Mouse (Mus musculus): ENCODE measurements around the gene Pakap. TPM values are rescaled to one million over a fixed set of nuclear protein-coding genes. Genes with fewer than 3 reads are reported as not detected.
A peak's percentile ranks its signal among the peaks of the same experiment; 100 is the strongest.

Gene Pakap
- 21.1 and 21.4 TPM in 2 replicates for polyA plus RNA-seq (2014; fragmentation: Nextera tagmentation; extraction: Ambion mirVana)

GRCm38 (mm10) chr4:57567666-57568206 lies at the start of gene Pakap:
TSS of gene Pakap (plus strand) at chr4:57568179.
- Histone ChIP-seq H3K4me1 (ENCODE audit: control insufficient read depth, insufficient read depth, low read length) (peaks cover 4% of the 10 kb centered on the region), H3K9ac (ENCODE audit: low read length) (peak within 1 kb of the TSS; percentile 50), H3K27ac (ENCODE audit: low read depth, low read length) (no peak within 1 kb of the TSS), H3K4me2 (peak within 1 kb of the TSS; percentile 86), H3K9me3 (ENCODE audit: control insufficient read depth, low read length) (no peaks in the 10 kb centered on the region), H3K36me3 (ENCODE audit: control insufficient read depth, insufficient read depth, low read length) (no peaks in the 10 kb centered on the region), H3K4me3 (ENCODE audit: low read depth, low read length) (peak within 1 kb of the TSS; percentile 47), H3K27me3 (ENCODE audit: control insufficient read depth, insufficient read depth, low read length) (0 out of 2 replicates have a peak, but pooled peaks cover 2% of the 10 kb centered on the region)
- ATAC-seq (ENCODE audit: low FRiP score) (peak; percentile 80), DNase-seq (ENCODE audit: low spot score, missing footprints) (peak; percentile 92)
- WGBS: under 1% methylated on average over 33 of the region's 51 CpGs

- DNase-seq (ENCODE audit: low spot score, missing footprints) (no peak), ATAC-seq (ENCODE audit: low FRiP score) (no peak)
- H3K9me3 ChIP-seq (ENCODE audit: control insufficient read depth, low read length): no peaks in the 10 kb centered on the region
- no peaks in the 10 kb centered on the region for H3K27me3 ChIP-seq (ENCODE audit: control insufficient read depth, insufficient read depth, low read length)
- no peak overlapping the region for H3K9ac ChIP-seq (ENCODE audit: low read length)
- 96% methylated on average over 15 of the region's 15 CpGs for WGBS
- H3K4me1 ChIP-seq (ENCODE audit: control insufficient read depth, insufficient read depth, low read length): no peaks in the 10 kb centered on the region
- no peak overlapping the region for H3K4me3 ChIP-seq (ENCODE audit: low read depth, low read length)
- no peaks in the 10 kb centered on the region for H3K36me3 ChIP-seq (ENCODE audit: control insufficient read depth, insufficient read depth, low read length)
- no peak overlapping the region for H3K27ac ChIP-seq (ENCODE audit: low read depth, low read length)
- no peak overlapping the region for H3K4me2 ChIP-seq
Measured at GRCm38 (mm10) chr4:57523456-57523855, 44.5 kb upstream of the Pakap start.

- H3K9me3 ChIP-seq (ENCODE audit: control insufficient read depth, low read length): no peaks in the 10 kb centered on the region
- no peaks in the 10 kb centered on the region for H3K36me3 ChIP-seq (ENCODE audit: control insufficient read depth, insufficient read depth, low read length)
- H3K9ac ChIP-seq (ENCODE audit: low read length): no peak overlapping the region
- no peak overlapping the region for H3K4me3 ChIP-seq (ENCODE audit: low read depth, low read length)
- peak; percentile 56 for DNase-seq (ENCODE audit: low spot score, missing footprints)
- H3K4me1 ChIP-seq (ENCODE audit: control insufficient read depth, insufficient read depth, low read length): no peaks in the 10 kb centered on the region
- 85% methylated on average over 3 of the region's 3 CpGs for WGBS
- no peak for ATAC-seq (ENCODE audit: low FRiP score)
- no peaks in the 10 kb centered on the region for H3K27me3 ChIP-seq (ENCODE audit: control insufficient read depth, insufficient read depth, low read length)
- no peak overlapping the region for H3K4me2 ChIP-seq
- H3K27ac ChIP-seq (ENCODE audit: low read depth, low read length): no peak overlapping the region
Measured at GRCm38 (mm10) chr4:57524461-57524860, 43.5 kb upstream of the Pakap start.

GRCm38 (mm10) chr4:57525221-57526011 lies 42.6 kb upstream of the Pakap start:
- H3K9me3 ChIP-seq (ENCODE audit: control insufficient read depth, low read length): no peaks in the 10 kb centered on the region
- H3K4me3 ChIP-seq (ENCODE audit: low read depth, low read length): no peak overlapping the region
- no peak overlapping the region for H3K4me2 ChIP-seq
- DNase-seq (ENCODE audit: low spot score, missing footprints): no peak
- ATAC-seq (ENCODE audit: low FRiP score): no peak
- H3K4me1 ChIP-seq (ENCODE audit: control insufficient read depth, insufficient read depth, low read length): no peaks in the 10 kb centered on the region
- H3K27ac ChIP-seq (ENCODE audit: low read depth, low read length): no peak overlapping the region
- H3K9ac ChIP-seq (ENCODE audit: low read length): no peak overlapping the region
- H3K36me3 ChIP-seq (ENCODE audit: control insufficient read depth, insufficient read depth, low read length): no peaks in the 10 kb centered on the region
- H3K27me3 ChIP-seq (ENCODE audit: control insufficient read depth, insufficient read depth, low read length): no peaks in the 10 kb centered on the region
- 87% methylated on average over 9 of the region's 9 CpGs for WGBS

- no peaks in the 10 kb centered on the region for H3K36me3 ChIP-seq (ENCODE audit: control insufficient read depth, insufficient read depth, low read length)
- no peak overlapping the region for H3K4me3 ChIP-seq (ENCODE audit: low read depth, low read length)
- DNase-seq (ENCODE audit: low spot score, missing footprints) (peak; percentile 57), ATAC-seq (ENCODE audit: low FRiP score) (no peak)
- H3K4me2 ChIP-seq: no peak overlapping the region
- no peaks in the 10 kb centered on the region for H3K9me3 ChIP-seq (ENCODE audit: control insufficient read depth, low read length)
- no peaks in the 10 kb centered on the region for H3K27me3 ChIP-seq (ENCODE audit: control insufficient read depth, insufficient read depth, low read length)
- no peaks in the 10 kb centered on the region for H3K4me1 ChIP-seq (ENCODE audit: control insufficient read depth, insufficient read depth, low read length)
- H3K9ac ChIP-seq (ENCODE audit: low read length): no peak overlapping the region
- no peak overlapping the region for H3K27ac ChIP-seq (ENCODE audit: low read depth, low read length)
Measured at GRCm38 (mm10) chr4:57528296-57528695, 39.7 kb upstream of the Pakap start.

- H3K4me1 ChIP-seq (ENCODE audit: control insufficient read depth, insufficient read depth, low read length): no peaks in the 10 kb centered on the region
Measured at GRCm38 (mm10) chr4:57533686-57534085, 34.3 kb upstream of the Pakap start.

GRCm38 (mm10) chr4:57534232-57534631 lies 33.7 kb upstream of the Pakap start:
- DNase-seq (ENCODE audit: low spot score, missing footprints) (peak; percentile 78), ATAC-seq (ENCODE audit: low FRiP score) (no peak)
- Histone ChIP-seq H3K4me1 (ENCODE audit: control insufficient read depth, insufficient read depth, low read length) (no peaks in the 10 kb centered on the region), H3K9ac (ENCODE audit: low read length) (no peak overlapping the region), H3K36me3 (ENCODE audit: control insufficient read depth, insufficient read depth, low read length) (no peaks in the 10 kb centered on the region), H3K27ac (ENCODE audit: low read depth, low read length) (no peak overlapping the region), H3K9me3 (ENCODE audit: control insufficient read depth, low read length) (no peaks in the 10 kb centered on the region), H3K4me3 (ENCODE audit: low read depth, low read length) (no peak overlapping the region), H3K27me3 (ENCODE audit: control insufficient read depth, insufficient read depth, low read length) (no peaks in the 10 kb centered on the region), H3K4me2 (no peak overlapping the region)
- 77% methylated on average over 6 of the region's 6 CpGs for WGBS

More at GRCm38 (mm10) chr4:57533686-57534085, 34.3 kb upstream of the Pakap start:
- no peak overlapping the region for H3K9ac ChIP-seq (ENCODE audit: low read length)
- 81% methylated on average over 6 of the region's 6 CpGs for WGBS
- no peaks in the 10 kb centered on the region for H3K27me3 ChIP-seq (ENCODE audit: control insufficient read depth, insufficient read depth, low read length)
- H3K27ac ChIP-seq (ENCODE audit: low read depth, low read length): no peak overlapping the region
- DNase-seq (ENCODE audit: low spot score, missing footprints): peak; percentile 54
- H3K4me3 ChIP-seq (ENCODE audit: low read depth, low read length): no peak overlapping the region
- no peaks in the 10 kb centered on the region for H3K36me3 ChIP-seq (ENCODE audit: control insufficient read depth, insufficient read depth, low read length)
- no peaks in the 10 kb centered on the region for H3K9me3 ChIP-seq (ENCODE audit: control insufficient read depth, low read length)
- H3K4me2 ChIP-seq: no peak overlapping the region
- ATAC-seq (ENCODE audit: low FRiP score): no peak

GRCm38 (mm10) chr4:57535087-57535486 lies 32.9 kb upstream of the Pakap start:
- Histone ChIP-seq H3K4me1 (ENCODE audit: control insufficient read depth, insufficient read depth, low read length) (no peaks in the 10 kb centered on the region), H3K4me2 (no peak overlapping the region), H3K27me3 (ENCODE audit: control insufficient read depth, insufficient read depth, low read length) (no peaks in the 10 kb centered on the region), H3K4me3 (ENCODE audit: low read depth, low read length) (no peak overlapping the region), H3K9me3 (ENCODE audit: control insufficient read depth, low read length) (no peaks in the 10 kb centered on the region), H3K9ac (ENCODE audit: low read length) (no peak overlapping the region), H3K27ac (ENCODE audit: low read depth, low read length) (no peak overlapping the region), H3K36me3 (ENCODE audit: control insufficient read depth, insufficient read depth, low read length) (no peaks in the 10 kb centered on the region)
- 85% methylated on average over 4 of the region's 4 CpGs for WGBS
- DNase-seq (ENCODE audit: low spot score, missing footprints): peak; percentile 53
- ATAC-seq (ENCODE audit: low FRiP score): no peak

- H3K4me3 ChIP-seq (ENCODE audit: low read depth, low read length): no peak overlapping the region
- 10% methylated on average over 4 of the region's 4 CpGs for WGBS
- no peak overlapping the region for H3K4me2 ChIP-seq
- H3K36me3 ChIP-seq (ENCODE audit: control insufficient read depth, insufficient read depth, low read length): no peaks in the 10 kb centered on the region
- ATAC-seq (ENCODE audit: low FRiP score) (no peak), DNase-seq (ENCODE audit: low spot score, missing footprints) (peak; percentile 77)
- no peaks in the 10 kb centered on the region for H3K27me3 ChIP-seq (ENCODE audit: control insufficient read depth, insufficient read depth, low read length)
- H3K4me1 ChIP-seq (ENCODE audit: control insufficient read depth, insufficient read depth, low read length): no peaks in the 10 kb centered on the region
- no peak overlapping the region for H3K9ac ChIP-seq (ENCODE audit: low read length)
- no peaks in the 10 kb centered on the region for H3K9me3 ChIP-seq (ENCODE audit: control insufficient read depth, low read length)
- H3K27ac ChIP-seq (ENCODE audit: low read depth, low read length): no peak overlapping the region
Measured at GRCm38 (mm10) chr4:57538029-57538688, 29.8 kb upstream of the Pakap start.

All from midbrain, embryonic 11.5 days (tissue).